Mouse (Mus musculus): Measurements from ENCODE around the gene Efcab12. TPM values are rescaled to one million over a fixed set of nuclear protein-coding genes. Genes with fewer than 3 reads are reported as not detected.

Gene Efcab12
- polyA plus RNA-seq, 1 experiment from 2014 or later: 0.51 TPM

- Histone ChIP-seq H3K4me1 (ENCODE audit: control insufficient read depth, insufficient read depth, low read length) (peaks cover 25% of the 10 kb centered on the region), H3K9ac (ENCODE audit: low read length) (peak overlapping the region; percentile 62), H3K4me2 (ENCODE audit: low read depth, low read length) (peak overlapping the region; percentile 79), H3K36me3 (ENCODE audit: control insufficient read depth, insufficient read depth) (peaks cover 11% of the 10 kb centered on the region), H3K27ac (ENCODE audit: low read length) (peak overlapping the region; percentile 99), H3K4me3 (ENCODE audit: low read length) (peak overlapping the region; percentile 89), H3K9me3 (replicated peaks; ENCODE audit: control insufficient read depth, low read length) (no peaks in the 10 kb centered on the region; the same call in 1 of the 2 replicates), H3K27me3 (ENCODE audit: control insufficient read depth, insufficient read depth, low read length) (no peaks in the 10 kb centered on the region)
- 15% methylated on average over 9 of the region's 9 CpGs for WGBS
- ATAC-seq (replicated peaks; ENCODE audit: extremely low read depth, insufficient read depth, low FRiP score): no peak
These were observed 61.8 kb downstream of the Efcab12 start for GRCm38 (mm10) chr6:115776363-115776762.

GRCm38 (mm10) chr6:115775838-115776237, 62.4 kb downstream of the Efcab12 start:
- Histone ChIP-seq H3K9ac (ENCODE audit: low read length) (peak overlapping the region; percentile 94), H3K4me1 (ENCODE audit: control insufficient read depth, insufficient read depth, low read length) (peaks cover 25% of the 10 kb centered on the region), H3K4me2 (ENCODE audit: low read depth, low read length) (peak overlapping the region; percentile 79), H3K27me3 (ENCODE audit: control insufficient read depth, insufficient read depth, low read length) (no peaks in the 10 kb centered on the region), H3K4me3 (ENCODE audit: low read length) (peak overlapping the region; percentile 89), H3K9me3 (replicated peaks; ENCODE audit: control insufficient read depth, low read length) (no peaks in the 10 kb centered on the region; the same call in 1 of the 2 replicates), H3K36me3 (ENCODE audit: control insufficient read depth, insufficient read depth) (peaks cover 7% of the 10 kb centered on the region), H3K27ac (ENCODE audit: low read length) (peak overlapping the region; percentile 99)
- 12% methylated on average over 3 of the region's 3 CpGs for WGBS
- peak; percentile 84 for ATAC-seq (replicated peaks; ENCODE audit: extremely low read depth, insufficient read depth, low FRiP score)

GRCm38 (mm10) chr6:115774501-115774921, 63.7 kb downstream of the Efcab12 start, which contains the start of gene Cand2:
Gene Cand2 (plus strand): TSS chr6:115774538.
- Histone ChIP-seq H3K9me3 (replicated peaks; ENCODE audit: control insufficient read depth, low read length) (no peaks in the 10 kb centered on the region; the same call in 1 of the 2 replicates), H3K4me1 (ENCODE audit: control insufficient read depth, insufficient read depth, low read length) (peaks cover 25% of the 10 kb centered on the region), H3K36me3 (ENCODE audit: control insufficient read depth, insufficient read depth) (0 out of 2 replicates have a peak, but pooled peaks cover 2% of the 10 kb centered on the region), H3K4me2 (ENCODE audit: low read depth, low read length) (peak within 1 kb of the TSS; percentile 79), H3K4me3 (ENCODE audit: low read length) (peak within 1 kb of the TSS; percentile 89), H3K9ac (ENCODE audit: low read length) (peak within 1 kb of the TSS; percentile 94), H3K27ac (ENCODE audit: low read length) (peak within 1 kb of the TSS; percentile 99), H3K27me3 (ENCODE audit: control insufficient read depth, insufficient read depth, low read length) (no peaks in the 10 kb centered on the region)
- peak; percentile 59 for ATAC-seq (replicated peaks; ENCODE audit: extremely low read depth, insufficient read depth, low FRiP score)
- WGBS: 0% methylated on average over 25 of the region's 28 CpGs

GRCm38 (mm10) chr6:115773966-115774413, 64.2 kb downstream of the Efcab12 start:
- Histone ChIP-seq H3K4me2 (ENCODE audit: low read depth, low read length) (peak overlapping the region; percentile 79), H3K27me3 (ENCODE audit: control insufficient read depth, insufficient read depth, low read length) (no peaks in the 10 kb centered on the region), H3K27ac (ENCODE audit: low read length) (peak overlapping the region; percentile 80), H3K36me3 (ENCODE audit: control insufficient read depth, insufficient read depth) (0 out of 2 replicates have a peak, but pooled peaks cover 2% of the 10 kb centered on the region), H3K4me1 (ENCODE audit: control insufficient read depth, insufficient read depth, low read length) (peaks cover 25% of the 10 kb centered on the region), H3K9me3 (replicated peaks; ENCODE audit: control insufficient read depth, low read length) (no peaks in the 10 kb centered on the region; the same call in 1 of the 2 replicates), H3K4me3 (ENCODE audit: low read length) (peak overlapping the region; percentile 89), H3K9ac (ENCODE audit: low read length) (peak overlapping the region; percentile 62)
- under 1% methylated on average over 14 of the region's 14 CpGs for WGBS
- peak; percentile 59 for ATAC-seq (replicated peaks; ENCODE audit: extremely low read depth, insufficient read depth, low FRiP score)

GRCm38 (mm10) chr6:115772604-115773003, 65.6 kb downstream of the Efcab12 start:
- ATAC-seq (replicated peaks; ENCODE audit: extremely low read depth, insufficient read depth, low FRiP score): no peak
- H3K27me3 ChIP-seq (ENCODE audit: control insufficient read depth, insufficient read depth, low read length): no peaks in the 10 kb centered on the region
- no peaks in the 10 kb centered on the region; the same call in 1 of the 2 replicates for H3K9me3 ChIP-seq (replicated peaks; ENCODE audit: control insufficient read depth, low read length)
- no peak overlapping the region for H3K4me3 ChIP-seq (ENCODE audit: low read length)
- no peaks in the 10 kb centered on the region for H3K36me3 ChIP-seq (ENCODE audit: control insufficient read depth, insufficient read depth)
- H3K27ac ChIP-seq (ENCODE audit: low read length): no peak overlapping the region
- no peak overlapping the region for H3K9ac ChIP-seq (ENCODE audit: low read length)
- peaks cover 25% of the 10 kb centered on the region for H3K4me1 ChIP-seq (ENCODE audit: control insufficient read depth, insufficient read depth, low read length)
- 88% methylated on average over 1 of the region's 1 CpGs for WGBS
- no peak overlapping the region for H3K4me2 ChIP-seq (ENCODE audit: low read depth, low read length)

- no peak overlapping the region for H3K4me2 ChIP-seq (ENCODE audit: low read depth, low read length)
- H3K4me1 ChIP-seq (ENCODE audit: control insufficient read depth, insufficient read depth, low read length): peaks cover 25% of the 10 kb centered on the region
- H3K4me3 ChIP-seq (ENCODE audit: low read length): no peak overlapping the region
- H3K27me3 ChIP-seq (ENCODE audit: control insufficient read depth, insufficient read depth, low read length): no peaks in the 10 kb centered on the region
- no peaks in the 10 kb centered on the region; the same call in 1 of the 2 replicates for H3K9me3 ChIP-seq (replicated peaks; ENCODE audit: control insufficient read depth, low read length)
- no peaks in the 10 kb centered on the region for H3K36me3 ChIP-seq (ENCODE audit: control insufficient read depth, insufficient read depth)
- ATAC-seq (replicated peaks; ENCODE audit: extremely low read depth, insufficient read depth, low FRiP score): no peak
- 71% methylated on average over 6 of the region's 6 CpGs for WGBS
- no peak overlapping the region for H3K27ac ChIP-seq (ENCODE audit: low read length)
- H3K9ac ChIP-seq (ENCODE audit: low read length): no peak overlapping the region
These were observed 66.0 kb downstream of the Efcab12 start for GRCm38 (mm10) chr6:115772201-115772600.

GRCm38 (mm10) chr6:115770852-115771251, 67.4 kb downstream of the Efcab12 start:
- no peak for ATAC-seq (replicated peaks; ENCODE audit: extremely low read depth, insufficient read depth, low FRiP score)
- Histone ChIP-seq H3K4me3 (ENCODE audit: low read length) (no peak overlapping the region), H3K9ac (ENCODE audit: low read length) (no peak overlapping the region), H3K27ac (ENCODE audit: low read length) (no peak overlapping the region), H3K36me3 (ENCODE audit: control insufficient read depth, insufficient read depth) (no peaks in the 10 kb centered on the region), H3K9me3 (replicated peaks; ENCODE audit: control insufficient read depth, low read length) (no peaks in the 10 kb centered on the region; the same call in 1 of the 2 replicates), H3K27me3 (ENCODE audit: control insufficient read depth, insufficient read depth, low read length) (no peaks in the 10 kb centered on the region), H3K4me1 (ENCODE audit: control insufficient read depth, insufficient read depth, low read length) (peaks cover 13% of the 10 kb centered on the region), H3K4me2 (ENCODE audit: low read depth, low read length) (no peak overlapping the region)
- WGBS: 62% methylated on average over 4 of the region's 4 CpGs

GRCm38 (mm10) chr6:115770059-115770670, 68.0 kb downstream of the Efcab12 start:
- 87% methylated on average over 20 of the region's 20 CpGs for WGBS
- H3K4me3 ChIP-seq (ENCODE audit: low read length): no peak overlapping the region
- H3K27me3 ChIP-seq (ENCODE audit: control insufficient read depth, insufficient read depth, low read length): no peaks in the 10 kb centered on the region
- no peaks in the 10 kb centered on the region for H3K36me3 ChIP-seq (ENCODE audit: control insufficient read depth, insufficient read depth)
- no peak for ATAC-seq (replicated peaks; ENCODE audit: extremely low read depth, insufficient read depth, low FRiP score)
- no peak overlapping the region for H3K9ac ChIP-seq (ENCODE audit: low read length)
- no peak overlapping the region for H3K27ac ChIP-seq (ENCODE audit: low read length)
- H3K4me1 ChIP-seq (ENCODE audit: control insufficient read depth, insufficient read depth, low read length): peaks cover 7% of the 10 kb centered on the region
- no peaks in the 10 kb centered on the region; the same call in 1 of the 2 replicates for H3K9me3 ChIP-seq (replicated peaks; ENCODE audit: control insufficient read depth, low read length)
- H3K4me2 ChIP-seq (ENCODE audit: low read depth, low read length): no peak overlapping the region

GRCm38 (mm10) chr6:115768207-115768606, 70.0 kb downstream of the Efcab12 start:
- Histone ChIP-seq H3K9me3 (replicated peaks; ENCODE audit: control insufficient read depth, low read length) (no peaks in the 10 kb centered on the region; the same call in 1 of the 2 replicates), H3K9ac (ENCODE audit: low read length) (no peak overlapping the region), H3K27me3 (ENCODE audit: control insufficient read depth, insufficient read depth, low read length) (no peaks in the 10 kb centered on the region), H3K4me2 (ENCODE audit: low read depth, low read length) (no peak overlapping the region), H3K27ac (ENCODE audit: low read length) (peak overlapping the region; percentile 59), H3K36me3 (ENCODE audit: control insufficient read depth, insufficient read depth) (no peaks in the 10 kb centered on the region), H3K4me3 (ENCODE audit: low read length) (no peak overlapping the region), H3K4me1 (ENCODE audit: control insufficient read depth, insufficient read depth, low read length) (peaks cover 13% of the 10 kb centered on the region)
- no peak for ATAC-seq (replicated peaks; ENCODE audit: extremely low read depth, insufficient read depth, low FRiP score)
- WGBS: 59% methylated on average over 4 of the region's 4 CpGs

Data from heart, embryonic 16.5 days (tissue).